Mouse (Mus musculus) midbrain, embryonic 12.5 days (tissue): ENCODE measurements around the gene Ufc1. TPM values are rescaled to one million over a fixed set of nuclear protein-coding genes. Genes with fewer than 3 reads are reported as not detected.
"Not testable (repeated sequence)": the region's sequence is repeated elsewhere in the genome, so short reads cannot be mapped to it uniquely, and the experiment has no call there.

Experiments
- ATAC-seq: fragments of 200-750 bp; cut with Nextera tagmentation; 2 replicates; pipeline ENCODE4 v1.8.0; 2017; ENCODE audit warnings: low read depth, moderate TSS enrichment, moderate library complexity; ENCODE audit not compliant: low FRiP score
- H3K27ac ChIP-seq: fragments of 300-500 bp; sonication (generic); replicated peaks from 2 replicates; pipeline ENCODE4 v1.5.1; 2016; ENCODE audit warnings: mild to moderate bottlenecking
- H3K27me3 ChIP-seq: fragments of 300-500 bp; sonication (generic); 2 replicates; pipeline ENCODE4 v1.6.1; 2016; ENCODE audit warnings: mild to moderate bottlenecking
- H3K36me3 ChIP-seq: fragments of 300-500 bp; sonication (generic); 2 replicates; pipeline ENCODE4 v1.6.1; 2016
- H3K4me1 ChIP-seq: fragments of 300-500 bp; sonication (generic); 2 replicates; pipeline ENCODE4 v1.6.1; 2016
- H3K4me2 ChIP-seq: fragments of 300-500 bp; sonication (generic); replicated peaks from 2 replicates; pipeline ENCODE4 v1.6.1; 2016; ENCODE audit warnings: mild to moderate bottlenecking, moderate library complexity
- H3K4me3 ChIP-seq: fragments of 300-500 bp; sonication (generic); 2 replicates; pipeline ENCODE4 v1.5.1; 2016; ENCODE audit warnings: mild to moderate bottlenecking
- H3K9ac ChIP-seq: fragments of 300-500 bp; sonication (generic); replicated peaks from 2 replicates; pipeline ENCODE4 v1.6.1; 2016; ENCODE audit warnings: mild to moderate bottlenecking, moderate library complexity
- H3K9me3 ChIP-seq: fragments of 300-500 bp; sonication (generic); 2 replicates; pipeline ENCODE4 v1.6.1; 2016; ENCODE audit warnings: mild to moderate bottlenecking
- WGBS: fragments of 180-500 bp; shearing (Covaris S2); methylation state at CpG from one replicate; pipeline ENCODE4 v1.1.7; 2016; 5-methylcytosine and 5-hydroxymethylcytosine counted together
- polyA plus RNA-seq: library from polyadenylated mRNA; unstranded; fragments of >200 nt; fragmentation: Nextera tagmentation; extraction: Ambion mirVana; gene quantifications from 2 replicates; pipeline ENCODE4 v1.2.1, GENCODE M21; 2016

Ufc1 gene
- polyA plus RNA-seq, 1 experiment from 2014 or later = 106 TPM

DNA sequence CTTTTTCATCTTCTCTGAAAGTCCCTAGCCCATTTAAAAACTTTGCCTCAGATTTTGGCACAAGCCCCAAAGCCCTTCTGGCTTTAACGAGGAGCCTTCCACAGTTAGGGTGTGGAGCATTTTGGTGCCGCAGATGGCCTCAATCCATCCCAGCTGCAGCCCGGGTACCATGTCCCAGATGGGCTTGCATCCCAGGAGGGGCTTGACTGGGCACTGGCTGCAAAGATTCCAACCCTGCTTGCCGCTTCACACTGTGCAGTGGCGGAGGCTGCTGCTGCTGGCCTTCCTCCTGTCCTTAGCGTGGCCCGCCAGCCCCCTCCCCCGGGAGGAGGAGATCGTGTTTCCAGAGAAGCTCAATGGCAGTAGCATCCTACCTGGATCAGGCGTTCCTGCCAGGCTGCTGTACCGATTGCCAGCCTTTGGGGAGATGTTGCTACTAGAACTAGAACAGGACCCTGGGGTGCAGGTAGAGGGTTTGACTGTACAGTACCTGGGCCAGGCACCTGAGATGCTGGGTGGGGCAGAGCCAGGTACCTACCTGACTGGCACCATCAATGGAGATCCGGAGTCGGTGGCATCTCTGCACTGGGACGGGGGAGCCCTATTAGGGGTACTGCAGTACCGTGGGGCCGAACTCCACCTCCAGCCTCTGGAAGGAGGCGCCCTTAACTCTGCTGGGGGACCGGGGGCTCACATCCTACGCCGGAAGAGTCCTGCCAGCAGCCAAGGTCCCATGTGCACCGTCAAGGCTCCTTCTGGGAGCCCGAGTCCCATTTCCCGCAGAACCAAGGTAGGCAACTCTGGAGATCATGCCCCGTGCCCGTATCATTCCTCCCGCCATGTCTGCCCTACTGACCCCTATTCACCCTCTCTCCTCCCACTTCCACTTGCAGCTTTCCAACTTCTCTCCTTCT is 43.9 kb downstream of the Ufc1 start, which contains the start of gene Ndufs2:
TSS of gene Ndufs2 (minus strand) at position 709 of the 914 bp plus-strand sequence.
- peak within 1 kb of the TSS; percentile 26 for H3K9ac ChIP-seq

DNA sequence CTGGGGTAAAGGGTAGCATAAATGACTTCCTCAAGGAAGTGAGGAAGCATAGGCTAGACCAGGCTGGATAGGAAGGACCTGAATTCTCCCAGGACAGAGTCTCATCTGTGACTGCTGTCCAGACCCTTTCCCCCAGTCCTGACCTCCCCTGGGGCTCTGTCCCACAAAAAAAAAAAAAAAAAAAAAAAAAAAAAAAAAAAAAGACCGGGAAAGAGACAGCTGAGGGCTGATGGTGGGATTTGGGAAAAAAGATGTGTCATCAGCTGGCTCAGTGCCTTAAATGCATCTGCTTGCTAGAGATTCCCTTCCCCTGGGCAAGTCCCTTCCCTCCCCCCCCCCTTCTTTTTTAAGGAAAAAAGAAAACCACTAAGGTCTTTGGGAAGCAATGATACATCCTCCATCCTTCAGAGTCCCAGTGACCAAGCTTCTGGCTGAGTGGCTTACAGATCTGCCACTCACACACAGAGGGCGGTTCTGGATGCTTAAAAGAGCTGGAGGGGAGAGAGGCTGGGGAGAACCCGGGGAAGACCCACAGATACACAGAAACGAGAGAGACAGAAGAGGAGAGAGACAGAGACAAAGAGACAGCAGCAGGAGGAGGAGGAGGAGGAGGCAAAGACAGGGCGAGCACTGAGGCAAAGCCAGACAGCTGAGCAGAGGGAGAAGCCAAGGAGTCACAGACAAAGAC is 44.8 kb downstream of the Ufc1 start, which contains the start of gene Adamts4:
TSS of gene Adamts4 (plus strand) at position 509 of the 688 bp plus-strand sequence.
- peaks cover 8% of the 10 kb centered on the region; the same call in 1 of the 2 replicates for H3K27me3 ChIP-seq
- peak within 1 kb of the TSS; percentile 50 for H3K4me2 ChIP-seq
- no peaks in the 10 kb centered on the region for H3K36me3 ChIP-seq
- H3K4me3 ChIP-seq = peak within 1 kb of the TSS; percentile 25
- no peaks in the 10 kb centered on the region for H3K9me3 ChIP-seq
- H3K27ac ChIP-seq = peak within 1 kb of the TSS; percentile 60
- H3K4me1 ChIP-seq = peaks cover 53% of the 10 kb centered on the region
- 23% methylated on average over 5 of the region's 5 CpGs for WGBS
- no peak for ATAC-seq
- H3K9ac ChIP-seq = peak within 1 kb of the TSS; percentile 26

More for the DNA sequence above, 43.9 kb downstream of the Ufc1 start, which contains the start of gene Ndufs2:
- Histone ChIP-seq H3K4me2 (peak within 1 kb of the TSS; percentile 50), H3K27ac (peak within 1 kb of the TSS; percentile 60), H3K9me3 (no peaks in the 10 kb centered on the region), H3K36me3 (no peaks in the 10 kb centered on the region), H3K27me3 (peaks cover 8% of the 10 kb centered on the region; the same call in 1 of the 2 replicates), H3K4me3 (peak within 1 kb of the TSS; percentile 25), H3K4me1 (peaks cover 48% of the 10 kb centered on the region)
- no peak for ATAC-seq
- 8% methylated on average over 26 of the region's 26 CpGs for WGBS

DNA sequence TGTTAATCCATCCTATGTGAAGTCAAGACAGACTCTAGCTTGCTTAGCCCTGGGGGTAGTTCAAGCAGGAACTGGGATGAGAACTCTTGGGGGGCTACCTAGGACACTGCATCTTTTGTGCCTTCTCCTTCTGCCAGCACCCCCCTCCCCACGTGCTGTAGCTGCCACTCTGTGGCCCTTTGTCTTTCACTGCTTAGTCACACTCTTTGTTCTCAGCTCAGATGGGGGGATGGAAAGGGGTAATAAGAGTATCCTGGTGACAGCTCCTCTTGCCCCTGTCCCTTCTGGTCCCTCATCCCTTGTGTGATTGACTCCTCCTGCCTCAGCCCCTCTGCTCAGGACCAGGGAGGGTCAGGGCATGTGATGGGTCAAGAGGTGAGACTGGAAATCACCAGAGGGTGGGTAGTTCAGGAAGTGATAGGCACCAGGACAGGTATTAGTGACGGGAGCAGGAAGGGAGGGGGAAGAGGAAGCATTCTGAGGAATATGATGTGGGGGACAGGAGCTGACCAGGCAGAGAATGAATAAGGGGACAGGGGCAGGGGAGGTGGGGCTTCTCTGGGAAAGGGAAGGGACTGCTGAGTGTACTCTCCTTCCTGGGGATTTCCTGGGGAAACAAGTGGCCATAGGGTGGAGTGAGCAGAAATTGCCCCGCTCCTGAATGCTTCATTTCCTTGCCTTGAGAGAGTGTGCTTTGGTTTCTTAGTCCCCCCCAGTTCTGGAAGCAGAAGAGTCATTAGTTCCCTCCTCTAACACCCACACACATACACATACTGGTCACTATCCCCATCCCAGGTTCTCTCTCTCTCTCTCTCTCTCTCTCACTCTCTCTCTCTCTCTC is 46.2 kb downstream of the Ufc1 start:
- peaks cover 8% of the 10 kb centered on the region; the same call in 1 of the 2 replicates for H3K27me3 ChIP-seq
- no peak overlapping the region for H3K4me2 ChIP-seq
- 33% methylated on average over 3 of the region's 3 CpGs for WGBS
- no peak for ATAC-seq
- no peak overlapping the region for H3K4me3 ChIP-seq
- no peak overlapping the region for H3K9ac ChIP-seq
- H3K4me1 ChIP-seq = peaks cover 55% of the 10 kb centered on the region
- peaks cover 8% of the 10 kb centered on the region for H3K36me3 ChIP-seq
- 0 out of 2 replicates have a peak overlapping the region, but pooled peaks have one; percentile 62 for H3K27ac ChIP-seq
- no peaks in the 10 kb centered on the region for H3K9me3 ChIP-seq

- Histone ChIP-seq H3K27ac (peak overlapping the region; percentile 62), H3K9me3 (no peaks in the 10 kb centered on the region), H3K27me3 (peaks cover 8% of the 10 kb centered on the region; the same call in 1 of the 2 replicates), H3K9ac (0 out of 2 replicates have a peak overlapping the region, but pooled peaks have one; percentile 38), H3K4me1 (peaks cover 55% of the 10 kb centered on the region), H3K4me3 (peak overlapping the region; percentile 83; the same call in 1 of the 2 replicates), H3K4me2 (peak overlapping the region; percentile 83), H3K36me3 (peaks cover 14% of the 10 kb centered on the region)
- WGBS = 22% methylated on average over 4 of the region's 4 CpGs
- no peak for ATAC-seq
These were observed 46.9 kb downstream of the Ufc1 start for GRCm38 (mm10) chr1:171247916-171248315.

DNA sequence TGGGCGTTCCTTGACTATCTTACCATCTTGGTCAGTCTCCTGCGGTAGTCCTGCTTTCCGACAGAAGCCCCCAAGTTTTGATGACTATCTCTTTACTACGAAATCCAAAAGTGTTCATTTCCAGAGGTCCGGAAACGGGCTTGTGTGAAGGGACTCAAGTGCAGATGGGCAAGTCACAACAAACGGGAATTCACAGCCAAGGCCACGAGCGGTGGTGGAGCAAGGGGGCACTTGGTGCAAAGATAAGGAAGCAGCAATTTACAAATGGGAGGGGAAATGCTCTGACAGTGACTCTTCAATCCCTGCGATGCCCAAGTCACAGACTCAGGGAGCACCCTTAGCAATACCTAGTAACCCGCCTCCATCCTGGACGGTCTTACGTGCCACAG is 47.4 kb downstream of the Ufc1 start:
- peaks cover 53% of the 10 kb centered on the region for H3K4me1 ChIP-seq
- WGBS = 19% methylated on average over 13 of the region's 13 CpGs
- H3K27me3 ChIP-seq = 0 out of 2 replicates have a peak, but pooled peaks cover 5% of the 10 kb centered on the region
- H3K9me3 ChIP-seq = no peaks in the 10 kb centered on the region
- peak overlapping the region; percentile 62 for H3K27ac ChIP-seq
- peaks cover 19% of the 10 kb centered on the region for H3K36me3 ChIP-seq
- peak overlapping the region; percentile 83 for H3K4me2 ChIP-seq
- ATAC-seq = peak; percentile 3; the same call in 1 of the 2 replicates
- peak overlapping the region; percentile 38; the same call in 1 of the 2 replicates for H3K9ac ChIP-seq
- H3K4me3 ChIP-seq = peak overlapping the region; percentile 83

- H3K4me3 ChIP-seq = peak overlapping the region; percentile 83
- 0% methylated on average over 41 of the region's 41 CpGs for WGBS
These were observed 47.9 kb downstream of the Ufc1 start for GRCm38 (mm10) chr1:171246709-171247452.

GRCm38 (mm10) chr1:171245353-171245752 is 49.5 kb downstream of the Ufc1 start:
- H3K4me1 ChIP-seq = peaks cover 33% of the 10 kb centered on the region
- WGBS = 89% methylated on average over 8 of the region's 8 CpGs
- ATAC-seq = no peak
- no peak overlapping the region for H3K4me3 ChIP-seq
- 0 out of 2 replicates have a peak, but pooled peaks cover 5% of the 10 kb centered on the region for H3K27me3 ChIP-seq
- H3K4me2 ChIP-seq = 0 out of 2 replicates have a peak overlapping the region, but pooled peaks have one; percentile 83
- no peaks in the 10 kb centered on the region for H3K9me3 ChIP-seq
- no peak overlapping the region for H3K9ac ChIP-seq
- no peak overlapping the region for H3K27ac ChIP-seq
- peaks cover 38% of the 10 kb centered on the region for H3K36me3 ChIP-seq

More at GRCm38 (mm10) chr1:171246709-171247452, 47.9 kb downstream of the Ufc1 start:
- ATAC-seq = peak; percentile 89
- peak overlapping the region; percentile 89 for H3K9ac ChIP-seq
- peaks cover 24% of the 10 kb centered on the region for H3K36me3 ChIP-seq
- H3K27ac ChIP-seq = peak overlapping the region; percentile 69
- H3K4me1 ChIP-seq = peaks cover 48% of the 10 kb centered on the region
- H3K4me2 ChIP-seq = peak overlapping the region; percentile 83
- no peaks in the 10 kb centered on the region for H3K9me3 ChIP-seq
- 0 out of 2 replicates have a peak, but pooled peaks cover 5% of the 10 kb centered on the region for H3K27me3 ChIP-seq

DNA sequence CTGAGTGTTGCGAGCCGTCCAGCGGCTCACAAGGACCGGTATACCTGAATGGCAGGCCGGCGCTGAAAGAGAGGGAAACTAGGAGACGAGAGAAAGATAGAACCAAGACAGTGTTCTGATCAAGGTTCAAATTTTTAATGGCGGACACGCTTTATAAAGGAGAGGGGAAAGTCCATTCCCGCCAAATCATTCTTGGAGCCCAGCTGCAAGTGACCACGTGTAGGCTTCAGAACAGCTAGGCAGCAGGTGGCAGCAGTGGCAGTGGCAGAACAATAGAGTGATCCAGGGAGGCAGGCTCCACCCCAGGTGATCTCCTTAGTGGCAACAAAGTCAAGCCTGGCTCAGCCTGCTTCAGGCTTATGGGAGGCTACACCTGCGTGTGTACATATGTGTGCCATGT is 52.9 kb downstream of the Ufc1 start:
- not testable (repeated sequence) for H3K9ac ChIP-seq, H3K4me2 ChIP-seq, H3K27ac ChIP-seq, H3K4me3 ChIP-seq, H3K9me3 ChIP-seq, H3K27me3 ChIP-seq, ATAC-seq
- H3K36me3 ChIP-seq = peaks cover 72% of the 10 kb centered on the region
- H3K4me1 ChIP-seq = peaks cover 13% of the 10 kb centered on the region
- 82% methylated on average over 12 of the region's 12 CpGs for WGBS

DNA sequence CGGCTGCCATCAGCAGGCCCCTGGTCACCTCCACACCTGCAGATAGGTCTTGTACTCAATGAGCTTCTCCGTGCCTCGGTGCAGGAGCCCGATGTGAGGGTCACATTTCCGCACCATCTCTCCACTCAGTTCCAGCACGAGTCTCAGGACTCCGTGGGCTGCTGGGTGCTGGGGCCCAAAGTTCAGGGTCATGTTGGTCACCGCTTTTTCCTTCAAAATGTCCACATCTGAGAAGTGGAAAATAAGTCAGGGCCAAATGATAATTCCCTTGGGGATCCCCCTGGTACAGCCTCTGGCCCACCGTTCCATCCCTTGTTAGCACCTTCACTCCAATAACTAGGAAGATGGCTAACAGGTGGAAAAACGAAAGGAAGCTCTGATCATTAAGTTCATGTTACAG is 53.9 kb downstream of the Ufc1 start:
- Histone ChIP-seq H3K9me3 (no peaks in the 10 kb centered on the region), H3K36me3 (peaks cover 81% of the 10 kb centered on the region), H3K9ac (no peak overlapping the region), H3K4me3 (no peak overlapping the region), H3K27me3 (no peaks in the 10 kb centered on the region), H3K4me1 (peaks cover 7% of the 10 kb centered on the region), H3K27ac (no peak overlapping the region), H3K4me2 (no peak overlapping the region)
- ATAC-seq = no peak
- 92% methylated on average over 10 of the region's 10 CpGs for WGBS

GRCm38 (mm10) chr1:171239992-171240744 is 54.7 kb downstream of the Ufc1 start:
- H3K4me1 ChIP-seq = 0 out of 2 replicates have a peak, but pooled peaks cover 2% of the 10 kb centered on the region
- no peak overlapping the region for H3K4me3 ChIP-seq
- 86% methylated on average over 15 of the region's 15 CpGs for WGBS
- ATAC-seq = no peak
- H3K4me2 ChIP-seq = no peak overlapping the region
- no peaks in the 10 kb centered on the region for H3K27me3 ChIP-seq
- H3K36me3 ChIP-seq = peaks cover 88% of the 10 kb centered on the region
- H3K9ac ChIP-seq = no peak overlapping the region
- H3K9me3 ChIP-seq = no peaks in the 10 kb centered on the region
- no peak overlapping the region for H3K27ac ChIP-seq
